Mouse (Mus musculus) CH12F3 (cell line): ENCODE measurements around the gene Sfn.

Source experiments
- in situ Hi-C: fragments of 300-500 bp; cut with MboI; formaldehyde crosslinking; loops from 2 replicates; pipeline ENCODE4 v1.14.3; 2020; ENCODE audit warnings: low sequenced_read_pairs

The Sfn gene

GRCm38 (mm10) chr4:133622161-133622695, 20.3 kb upstream of the Sfn start:
- in situ Hi-C loops = no loop called here

DNA sequence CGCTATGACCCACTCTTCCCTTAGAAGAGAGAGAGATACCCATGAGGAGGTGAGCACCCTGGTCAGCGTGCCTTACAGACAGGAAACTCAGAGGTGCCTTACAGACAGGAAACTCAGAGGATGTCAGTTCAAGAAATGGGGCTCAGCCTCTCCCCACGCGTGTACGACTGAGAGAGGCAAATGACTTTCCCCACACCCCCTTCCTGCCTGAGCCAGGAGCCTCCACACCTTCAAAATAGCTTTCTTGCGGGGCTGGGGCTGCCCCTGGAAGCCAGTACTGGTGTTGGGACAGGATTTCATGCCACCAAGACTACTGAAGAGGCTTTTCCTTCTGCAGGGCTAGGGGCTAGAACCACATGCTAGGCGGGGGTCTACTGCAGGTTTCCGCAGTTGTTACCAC, 18.7 kb upstream of the Sfn start:
- in situ Hi-C loops = no loop called here

DNA sequence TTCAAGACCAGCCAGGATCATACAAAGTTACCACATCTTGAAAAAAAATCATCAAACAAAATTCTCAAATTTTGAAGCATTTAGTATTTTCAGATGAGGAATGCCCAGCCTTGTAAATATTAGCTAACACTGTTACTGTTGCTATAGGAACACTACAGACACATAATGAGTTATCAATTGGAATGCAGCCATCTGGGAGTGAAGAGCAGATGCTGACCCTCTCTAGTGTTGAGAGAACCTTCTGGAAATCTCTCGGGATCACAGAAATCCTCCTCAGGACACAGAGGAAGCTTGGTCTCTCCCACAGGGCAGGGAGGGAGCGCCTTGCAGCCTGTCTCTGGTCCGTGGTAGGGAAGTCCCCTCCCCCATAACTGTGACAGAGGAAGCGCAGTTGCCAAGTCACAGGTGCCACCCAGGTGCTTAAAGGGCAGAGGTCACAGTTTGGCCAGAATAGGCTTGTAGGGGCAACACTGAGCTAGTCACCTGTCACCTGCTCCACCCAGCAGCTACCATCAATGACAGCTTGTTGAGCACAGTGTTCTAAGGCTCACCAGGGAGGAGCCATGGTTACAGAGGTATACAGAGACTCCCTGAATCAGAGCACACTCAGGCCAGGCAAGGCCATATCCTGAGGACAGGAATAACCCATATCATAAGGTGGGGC, 17.6 kb upstream of the Sfn start:
- in situ Hi-C loops = no loop called here

DNA sequence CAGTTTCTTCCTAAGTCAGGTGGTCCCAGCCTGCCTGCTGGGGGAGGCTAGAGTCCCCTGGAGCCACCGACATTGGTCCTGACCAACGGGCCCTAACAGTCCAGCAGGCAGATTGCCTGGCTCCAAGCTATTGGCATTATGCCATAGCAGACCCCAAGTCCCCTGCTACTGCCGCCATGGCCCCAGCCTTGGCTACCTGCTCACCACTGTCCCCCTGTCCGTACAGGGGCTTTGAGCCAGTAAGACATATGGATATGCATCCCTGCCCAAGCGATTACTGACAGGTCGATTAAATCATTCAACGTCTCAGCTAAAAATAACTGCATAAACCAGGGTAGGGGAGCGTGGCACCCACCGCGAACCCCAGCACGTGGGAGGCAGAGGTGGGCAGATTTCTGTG, 16.0 kb upstream of the Sfn start:
- in situ Hi-C loops = no loop called here

DNA sequence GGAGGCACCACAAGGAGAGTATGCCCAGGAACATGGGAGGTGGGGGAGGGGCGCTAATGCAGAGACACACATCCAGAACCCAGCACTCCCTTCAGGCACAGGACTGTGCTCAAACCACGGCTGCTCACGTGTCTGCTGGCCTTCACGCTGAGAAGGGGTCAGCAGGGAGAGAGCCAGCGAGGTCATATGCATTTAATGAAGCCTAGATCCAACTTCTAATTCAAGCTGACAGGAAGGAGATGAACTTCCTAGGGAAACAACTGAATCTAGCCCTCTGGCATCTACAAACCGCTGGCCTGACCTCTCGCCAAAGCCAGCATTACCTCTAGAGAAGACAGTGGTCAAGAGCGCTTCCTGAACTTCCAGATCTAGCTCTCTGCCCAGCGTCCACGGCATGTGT, 13.4 kb upstream of the Sfn start:
- in situ Hi-C loops = no loop called here

- in situ Hi-C loops = no loop called here
Measured at GRCm38 (mm10) chr4:133614274-133614761, 12.3 kb upstream of the Sfn start.

DNA sequence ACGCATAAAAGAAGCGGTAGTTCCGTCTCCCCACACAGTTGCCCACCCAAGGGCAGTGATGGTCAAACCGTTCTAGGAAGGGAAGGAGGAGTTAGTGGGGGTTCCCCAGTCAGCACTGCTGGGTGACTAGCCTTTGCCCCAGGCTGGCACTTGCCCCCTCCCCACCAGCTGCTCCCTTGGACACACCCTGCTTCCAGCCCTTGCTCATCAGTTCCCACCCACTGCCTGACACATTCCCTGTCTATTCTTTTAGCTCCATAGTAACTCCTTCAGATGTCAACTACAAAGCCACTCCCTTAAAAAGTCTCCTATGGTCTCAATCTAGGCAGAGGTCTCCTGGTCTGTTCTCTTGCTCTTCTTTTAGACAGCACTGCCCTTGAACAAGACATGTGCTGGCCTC, 11.9 kb upstream of the Sfn start:
- in situ Hi-C loops = no loop called here

DNA sequence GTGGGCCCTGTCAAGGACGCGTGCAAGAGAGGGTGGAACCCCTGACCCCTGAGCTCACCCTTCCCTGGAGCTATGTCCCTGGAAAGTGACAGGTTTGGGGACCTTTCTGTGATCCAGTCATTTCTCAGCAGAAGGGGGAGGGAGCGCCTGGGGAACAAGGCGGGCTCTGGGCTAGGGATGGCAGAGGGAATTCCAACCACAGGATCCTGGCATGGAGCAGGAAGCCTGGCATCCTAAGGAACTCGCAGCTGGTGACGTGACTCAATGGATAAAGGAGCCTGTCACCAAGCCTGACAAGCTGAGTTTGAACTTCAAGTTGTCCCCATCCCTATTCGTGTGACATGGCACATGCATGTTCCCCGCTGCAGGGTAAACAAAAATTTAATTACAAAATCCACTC, 11.1 kb upstream of the Sfn start:
- in situ Hi-C loops = no loop called here

DNA sequence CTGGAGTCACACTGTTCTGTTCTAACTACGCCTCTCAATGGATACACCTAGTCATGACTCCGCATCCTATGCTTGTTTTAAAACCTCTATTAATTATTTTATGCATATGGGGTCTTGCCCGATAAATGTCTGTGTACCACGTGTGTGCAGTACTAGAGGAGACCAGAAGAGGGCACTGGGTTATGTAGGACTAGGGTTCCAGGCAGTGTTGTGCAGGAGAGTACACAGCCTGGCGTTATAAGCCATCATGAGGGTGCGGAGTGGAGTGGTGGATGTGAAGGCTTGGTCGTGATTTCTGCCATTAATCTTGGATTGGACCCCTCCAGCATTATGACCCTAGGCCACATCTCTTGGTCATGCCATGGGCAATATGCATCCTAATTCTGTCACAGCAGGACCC, 10.4 kb upstream of the Sfn start:
- in situ Hi-C loops = no loop called here

- in situ Hi-C loops = no loop called here
Measured at GRCm38 (mm10) chr4:133611815-133612214, 9.8 kb upstream of the Sfn start.

GRCm38 (mm10) chr4:133609719-133610118, 7.8 kb upstream of the Sfn start:
- in situ Hi-C loops = no loop called here

DNA sequence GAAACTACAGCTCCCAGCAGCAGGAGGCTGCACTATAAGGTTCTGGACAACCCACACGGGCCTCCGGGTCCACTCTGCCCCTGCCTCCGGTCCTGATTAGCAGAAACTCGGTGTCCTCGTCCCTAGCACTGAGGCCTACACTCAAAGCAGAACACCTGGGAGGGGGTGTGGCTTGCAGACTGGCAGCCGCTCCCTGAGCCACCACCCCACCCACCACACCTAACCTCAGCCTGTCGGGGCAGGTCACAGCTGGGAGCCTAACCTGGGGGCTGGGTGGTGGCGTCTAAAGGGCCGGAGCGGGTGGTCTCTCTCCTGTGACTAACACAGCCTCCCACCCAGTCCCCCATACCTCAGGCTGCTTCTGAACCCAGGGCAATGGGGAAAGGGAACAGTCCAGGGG, 5.3 kb upstream of the Sfn start:
- in situ Hi-C loops = no loop called here

GRCm38 (mm10) chr4:133605330-133605729, 3.4 kb upstream of the Sfn start:
- in situ Hi-C loops = no loop called here

DNA sequence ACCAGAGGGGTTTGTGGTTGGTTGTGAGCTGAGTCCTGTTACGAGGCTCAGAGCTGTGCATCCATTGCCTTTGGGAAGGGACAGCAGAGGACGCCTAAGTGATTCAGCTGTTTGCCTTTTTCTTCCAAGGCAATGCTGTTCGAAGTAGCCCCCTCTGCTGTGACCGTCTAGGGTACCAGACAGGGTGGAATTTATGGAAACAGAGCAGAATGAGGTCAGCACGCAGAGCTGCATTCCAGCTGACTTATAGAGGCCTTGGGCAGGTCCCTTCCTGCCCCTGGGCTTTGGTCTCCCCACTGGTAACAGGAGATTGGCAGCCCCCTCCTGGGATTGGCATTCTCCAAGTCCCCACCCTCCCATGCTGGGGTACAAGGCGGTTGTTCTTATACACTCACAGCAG, 2.9 kb upstream of the Sfn start:
- in situ Hi-C loops = no loop called here

DNA sequence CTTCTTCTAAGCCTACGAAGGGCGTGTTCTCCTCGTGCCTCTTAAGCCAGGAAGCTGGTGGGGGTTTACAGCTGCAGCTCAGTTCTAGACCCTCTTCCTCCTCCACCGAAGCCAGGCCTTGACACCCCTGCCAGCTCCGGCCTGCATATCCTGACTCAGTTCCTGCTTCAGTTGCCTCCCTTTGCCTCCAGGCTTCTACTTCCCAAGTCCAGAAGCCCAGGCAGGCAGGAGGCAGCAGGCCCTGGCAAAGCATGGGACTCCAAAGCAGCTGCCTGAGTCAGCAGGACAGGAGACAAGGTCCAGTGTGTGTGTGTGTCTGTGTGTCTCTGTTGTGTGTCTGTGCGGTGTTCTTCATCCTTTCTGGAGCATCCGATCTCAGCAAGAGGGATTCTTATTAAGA, 2.2 kb upstream of the Sfn start:
- in situ Hi-C loops = no loop called here

- in situ Hi-C loops = no loop called here
Measured at GRCm38 (mm10) chr4:133603056-133603455, 1.1 kb upstream of the Sfn start.

- in situ Hi-C loops = no loop called here
Measured at GRCm38 (mm10) chr4:133600306-133600705, 1.7 kb downstream of the Sfn start.

DNA sequence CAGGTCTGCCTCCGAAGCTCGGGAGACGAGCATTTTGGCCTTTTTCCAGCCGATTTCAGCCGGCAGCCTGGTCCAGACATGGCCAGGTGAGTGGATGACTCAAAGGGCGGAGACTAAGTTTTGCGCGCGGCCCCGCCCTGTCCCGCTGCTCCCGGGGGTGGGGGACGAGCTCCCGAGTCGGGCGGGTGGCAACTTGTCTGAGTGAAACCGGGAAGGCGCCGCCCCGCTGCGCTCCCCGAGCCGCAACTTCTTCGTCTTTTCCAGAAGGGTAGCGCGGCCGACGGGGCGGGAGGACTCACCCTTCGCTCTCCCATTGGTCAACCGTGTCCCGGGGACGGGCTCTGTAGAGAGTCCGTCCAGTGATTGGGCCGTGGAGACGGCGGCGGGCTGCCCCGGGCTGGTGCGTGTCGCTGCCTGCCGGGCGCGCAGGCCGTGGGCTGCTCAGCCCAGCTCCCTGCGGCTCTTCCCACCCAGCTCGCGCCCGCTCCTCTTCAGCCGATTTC, 2.3 kb downstream of the Sfn start:
- in situ Hi-C loops = no loop called here

- in situ Hi-C loops = no loop called here
Measured at GRCm38 (mm10) chr4:133599116-133599515, 2.9 kb downstream of the Sfn start.

DNA sequence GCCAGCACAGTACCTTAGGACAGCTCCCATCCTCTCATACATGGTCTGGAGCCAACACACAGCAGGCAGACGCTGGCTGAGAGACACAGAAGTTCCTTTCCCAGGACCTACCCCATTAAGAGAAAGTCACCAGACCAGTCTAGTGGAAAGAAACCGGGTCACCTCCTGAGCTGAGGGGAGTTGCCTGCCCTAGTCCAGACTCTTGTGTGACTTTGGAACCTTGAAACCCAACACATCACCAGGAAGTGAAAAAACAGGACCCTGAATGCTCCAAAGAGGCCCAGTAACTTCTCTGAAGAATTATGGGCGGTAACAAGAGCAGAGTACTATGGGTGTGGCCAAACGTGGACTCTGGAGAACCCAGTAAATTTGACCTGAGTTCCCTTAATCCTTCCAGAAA, 3.4 kb downstream of the Sfn start:
- in situ Hi-C loops = no loop called here

- in situ Hi-C loops = no loop called here
Measured at GRCm38 (mm10) chr4:133596084-133596483, 5.9 kb downstream of the Sfn start.

- in situ Hi-C loops = no loop called here
Measured at GRCm38 (mm10) chr4:133595538-133595937, 6.4 kb downstream of the Sfn start.

DNA sequence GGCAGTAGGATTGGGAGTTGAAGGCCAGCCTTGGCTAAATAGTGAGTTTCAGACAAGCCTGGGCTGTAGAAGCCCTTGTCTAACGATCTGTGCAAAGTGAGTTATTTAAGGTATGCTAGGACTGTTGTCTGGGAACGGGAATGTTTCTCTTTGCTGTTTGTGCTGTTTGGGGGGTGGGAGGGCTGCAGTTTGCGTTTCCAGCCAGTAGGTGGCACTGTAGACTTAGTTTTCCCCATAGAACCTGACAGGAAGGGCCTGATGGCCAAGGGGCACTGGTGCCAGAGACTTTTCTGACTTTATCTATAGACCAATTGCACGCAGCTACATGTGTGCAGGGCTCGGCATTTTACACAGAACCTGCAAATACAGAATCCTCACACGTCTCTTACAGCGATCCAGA, 9.4 kb downstream of the Sfn start:
- in situ Hi-C loops = no loop called here
